Mouse (Mus musculus) bone marrow, adult 2 months (tissue): Measurements from ENCODE around the gene Zmynd11.

Source experiments
- CTCF ChIP-seq: fragments of 200-500 bp; IDR thresholded peaks from 2 replicates; pipeline ENCODE4 v1.5.1; 2011; ENCODE audit warnings: low read length, control low read depth; ENCODE audit not compliant: control insufficient read depth, insufficient read depth
- POLR2A ChIP-seq: fragments of 200-500 bp; IDR thresholded peaks from 2 replicates; pipeline ENCODE4 v1.6.1; 2011; ENCODE audit warnings: low read depth, mild to moderate bottlenecking, control low read depth, low read length, borderline replicate concordance; ENCODE audit not compliant: control insufficient read depth

- TF ChIP-seq CTCF (no peak), POLR2A (no peak)
These were observed 104.4 kb downstream of the Zmynd11 start for GRCm38 (mm10) chr13:9660711-9661110.
